Mouse (Mus musculus) layer of hippocampus, adult 9-11 months (tissue): ENCODE measurements around the gene Hmga2.

ENCODE experiments used
- DNase-seq: peaks from one replicate; pipeline ENCODE4 v3.0.0; 2022

The Hmga2 gene

GRCm38 (mm10) chr10:120475601-120476515 lies at the start of gene Hmga2:
Hmga2 (minus strand) TSS chr10:120476469.
- no peak for DNase-seq

DNA sequence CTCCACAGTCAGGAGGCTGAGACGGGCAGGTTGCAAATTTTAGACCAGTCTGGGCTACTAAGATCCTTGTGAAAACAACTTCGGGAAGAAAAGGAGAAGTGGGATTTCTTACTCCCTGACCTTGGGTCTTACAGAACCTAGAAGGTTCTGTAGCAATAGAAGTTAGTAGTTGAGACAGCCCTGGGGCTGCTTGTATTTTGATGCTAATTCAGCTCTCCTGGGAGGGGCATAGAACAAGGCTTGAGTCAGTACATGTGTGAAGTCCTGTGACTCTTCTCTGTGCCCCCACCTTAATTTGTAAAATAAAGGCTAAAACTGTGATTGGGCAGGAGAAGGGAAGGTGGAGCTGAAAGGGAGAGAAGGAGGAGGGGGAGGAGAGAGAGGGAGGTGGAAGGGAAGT lies 46.7 kb upstream of the Hmga2 start:
- no peak for DNase-seq

DNA sequence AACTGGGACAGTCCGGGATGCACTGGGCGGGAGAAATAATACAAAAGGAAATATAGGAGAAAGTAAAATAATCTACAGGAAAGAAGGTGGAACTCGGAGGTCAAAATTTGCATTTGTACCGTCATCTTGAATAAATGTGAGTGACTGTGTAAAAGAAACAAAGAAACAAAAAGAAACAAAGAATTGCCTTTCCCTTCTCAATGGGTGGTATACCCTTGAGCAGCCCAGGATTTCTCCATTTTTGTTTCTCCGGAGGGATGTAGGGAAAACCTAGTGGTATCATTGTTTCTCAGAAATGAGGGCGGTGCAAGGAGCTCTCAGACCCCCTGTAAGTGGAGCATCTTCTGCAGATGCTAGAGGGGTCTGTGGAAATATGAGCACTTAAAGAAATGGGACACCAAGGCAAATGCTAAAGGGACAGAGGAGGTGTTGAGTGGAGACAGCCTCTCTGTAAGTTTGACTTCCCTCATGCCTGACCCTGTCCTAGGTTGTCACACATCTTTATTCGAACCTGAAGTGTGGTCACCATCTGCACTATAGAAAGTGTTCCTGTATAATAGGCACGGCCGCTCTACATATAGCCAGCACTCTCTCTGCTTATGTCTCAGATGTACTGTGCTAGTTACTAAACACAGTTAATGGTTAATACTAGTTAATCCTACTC lies 45.8 kb upstream of the Hmga2 start:
- no peak for DNase-seq

DNA sequence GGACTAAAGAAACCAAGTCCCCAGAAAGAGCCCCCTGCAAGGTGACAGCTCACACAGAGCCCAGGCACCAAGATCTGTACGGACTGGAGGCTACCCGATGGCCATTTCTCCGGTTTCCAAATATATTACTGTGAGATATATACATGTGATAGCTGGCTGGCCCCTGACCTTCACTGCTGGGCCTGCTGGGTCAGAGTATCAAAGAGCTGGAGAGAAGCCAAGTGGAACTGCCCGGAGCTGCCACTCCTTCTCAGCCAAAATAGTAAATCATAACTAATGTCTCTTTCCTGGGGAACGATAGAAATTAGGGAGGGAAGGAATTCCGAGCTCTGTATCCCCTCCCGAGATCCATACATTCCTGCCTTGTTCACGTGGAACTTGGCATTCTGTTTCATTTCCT lies 40.0 kb upstream of the Hmga2 start:
- DNase-seq = no peak

DNA sequence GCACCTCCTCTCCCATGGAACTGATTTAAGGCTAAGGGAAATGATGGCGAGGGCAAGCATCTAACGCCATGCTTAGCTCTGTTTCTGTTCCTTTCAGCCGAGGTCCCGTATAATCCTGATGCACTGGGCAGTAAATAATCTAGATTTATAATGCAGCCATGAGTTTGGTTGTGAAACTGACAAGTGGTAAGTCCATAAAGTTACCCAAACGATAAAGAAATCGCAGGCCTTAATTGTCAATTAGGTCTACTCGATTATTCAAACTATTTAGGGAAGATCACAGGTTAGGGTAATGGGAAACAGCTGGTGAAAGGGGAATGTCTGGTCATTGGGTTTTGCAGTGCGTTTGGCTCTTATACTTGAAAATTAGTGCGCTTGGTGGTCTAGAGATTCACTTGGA lies 37.5 kb upstream of the Hmga2 start:
- DNase-seq = no peak

- DNase-seq = no peak
Observed at GRCm38 (mm10) chr10:120512946-120513345, 36.7 kb upstream of the Hmga2 start.

DNA sequence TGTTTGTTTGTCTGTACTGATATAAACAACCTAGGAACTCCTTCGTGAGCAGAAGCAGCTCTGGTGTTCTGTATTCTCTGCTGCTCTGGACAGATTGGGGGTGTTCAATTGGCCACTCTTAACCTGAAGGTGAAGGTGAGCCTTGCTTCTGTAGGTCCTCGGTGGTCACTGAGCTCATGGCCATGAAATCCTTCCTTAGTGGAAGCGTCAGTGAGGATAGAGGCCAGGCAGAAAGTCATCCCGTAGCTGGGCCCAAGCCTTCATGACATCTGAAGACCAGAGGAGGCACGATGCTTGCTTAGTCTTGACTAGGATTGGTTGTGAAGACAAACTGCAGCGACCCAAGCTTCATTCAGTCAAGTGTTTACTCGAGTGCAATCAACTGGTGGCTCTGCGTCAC lies 35.9 kb upstream of the Hmga2 start:
- no peak for DNase-seq

GRCm38 (mm10) chr10:120503959-120504358 lies 27.7 kb upstream of the Hmga2 start:
- DNase-seq = no peak

DNA sequence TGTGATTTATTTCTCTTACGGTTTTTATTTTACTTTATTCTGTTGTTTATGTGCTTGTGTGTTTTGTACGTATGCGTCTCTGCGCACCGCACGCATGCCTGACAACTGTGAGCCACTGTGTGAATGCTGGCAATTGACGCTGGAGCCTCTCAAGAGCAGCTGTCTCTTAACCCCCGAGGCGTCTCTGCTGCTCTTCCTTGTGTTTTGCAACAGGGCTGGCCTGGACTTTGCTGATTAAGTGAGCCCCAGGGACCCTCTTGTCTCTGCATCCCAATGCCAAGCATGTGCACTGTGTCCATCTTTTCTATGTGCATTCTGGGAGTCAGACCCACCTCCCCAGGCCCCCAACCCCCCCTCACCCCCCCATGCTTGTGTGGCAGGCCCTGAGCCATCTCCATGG lies 24.5 kb upstream of the Hmga2 start:
- DNase-seq = no peak

- no peak for DNase-seq
Observed at GRCm38 (mm10) chr10:120498086-120498485, 21.8 kb upstream of the Hmga2 start.

DNA sequence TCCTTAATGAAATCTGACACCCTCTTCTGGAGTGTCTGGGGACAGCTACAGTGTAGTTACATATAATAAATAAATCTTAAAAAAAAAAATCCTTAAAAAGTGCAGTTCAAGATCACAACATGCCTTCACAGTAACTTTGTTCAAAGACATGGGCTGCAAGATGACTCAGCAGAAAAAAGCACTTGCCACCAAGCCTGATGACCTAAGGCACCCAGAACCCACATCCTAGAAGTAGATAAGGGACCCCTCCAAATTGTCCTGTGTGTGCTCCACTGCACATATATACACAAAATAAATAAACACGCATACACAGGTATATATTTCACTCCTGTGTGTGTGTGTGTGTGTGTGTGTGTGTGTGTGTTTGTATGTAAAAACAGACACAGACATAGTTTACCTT lies 18.4 kb upstream of the Hmga2 start:
- DNase-seq = no peak

GRCm38 (mm10) chr10:120491477-120491876 lies 15.2 kb upstream of the Hmga2 start:
- no peak for DNase-seq

- no peak for DNase-seq
Observed at GRCm38 (mm10) chr10:120489611-120490010, 13.3 kb upstream of the Hmga2 start.

GRCm38 (mm10) chr10:120488526-120488925 lies 12.3 kb upstream of the Hmga2 start:
- DNase-seq = no peak

- no peak for DNase-seq
Observed at GRCm38 (mm10) chr10:120487881-120488280, 11.6 kb upstream of the Hmga2 start.

DNA sequence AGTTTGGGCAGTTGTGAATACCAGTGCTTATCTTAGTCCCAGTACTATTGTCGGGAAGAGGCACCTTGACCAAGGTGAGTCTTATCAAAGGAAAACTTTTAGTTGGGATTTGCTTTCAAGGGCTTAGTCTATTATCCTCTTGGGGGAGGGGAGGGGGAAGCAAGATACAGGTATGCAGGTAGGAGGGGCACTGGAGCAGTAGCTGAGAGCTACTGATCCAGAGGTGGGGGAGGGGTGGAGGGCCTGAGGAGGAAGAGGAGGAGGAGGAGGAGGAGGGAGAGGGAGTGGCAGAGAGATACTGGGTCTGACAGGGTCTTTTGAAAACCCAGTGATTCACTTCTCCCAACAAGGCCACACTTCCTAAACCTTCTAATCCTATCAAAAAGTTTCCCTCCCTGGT lies 9.2 kb upstream of the Hmga2 start:
- DNase-seq = no peak

GRCm38 (mm10) chr10:120484144-120484543 lies 7.9 kb upstream of the Hmga2 start:
- no peak for DNase-seq

DNA sequence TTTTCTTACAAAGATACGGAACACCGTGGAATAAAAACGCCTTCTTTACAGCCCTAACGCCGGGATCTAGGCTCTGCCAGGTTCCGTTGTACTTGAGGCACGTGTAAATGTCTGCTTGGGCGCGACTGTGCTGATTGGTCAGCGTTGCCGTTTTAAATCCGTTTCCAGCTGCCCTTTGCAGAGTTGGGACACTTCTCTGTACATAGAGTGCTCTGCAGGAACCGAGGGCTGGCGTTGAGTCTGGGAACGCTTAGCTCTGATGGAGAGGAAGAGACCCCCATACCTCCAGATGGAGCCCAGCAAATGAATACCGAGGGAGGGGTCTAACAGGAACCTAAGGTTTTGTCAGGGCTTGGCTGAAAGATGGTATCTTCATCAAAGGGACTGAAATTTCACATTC lies 1.9 kb upstream of the Hmga2 start:
- no peak for DNase-seq

- DNase-seq = no peak
Observed at GRCm38 (mm10) chr10:120477501-120477900, 1.2 kb upstream of the Hmga2 start.

DNA sequence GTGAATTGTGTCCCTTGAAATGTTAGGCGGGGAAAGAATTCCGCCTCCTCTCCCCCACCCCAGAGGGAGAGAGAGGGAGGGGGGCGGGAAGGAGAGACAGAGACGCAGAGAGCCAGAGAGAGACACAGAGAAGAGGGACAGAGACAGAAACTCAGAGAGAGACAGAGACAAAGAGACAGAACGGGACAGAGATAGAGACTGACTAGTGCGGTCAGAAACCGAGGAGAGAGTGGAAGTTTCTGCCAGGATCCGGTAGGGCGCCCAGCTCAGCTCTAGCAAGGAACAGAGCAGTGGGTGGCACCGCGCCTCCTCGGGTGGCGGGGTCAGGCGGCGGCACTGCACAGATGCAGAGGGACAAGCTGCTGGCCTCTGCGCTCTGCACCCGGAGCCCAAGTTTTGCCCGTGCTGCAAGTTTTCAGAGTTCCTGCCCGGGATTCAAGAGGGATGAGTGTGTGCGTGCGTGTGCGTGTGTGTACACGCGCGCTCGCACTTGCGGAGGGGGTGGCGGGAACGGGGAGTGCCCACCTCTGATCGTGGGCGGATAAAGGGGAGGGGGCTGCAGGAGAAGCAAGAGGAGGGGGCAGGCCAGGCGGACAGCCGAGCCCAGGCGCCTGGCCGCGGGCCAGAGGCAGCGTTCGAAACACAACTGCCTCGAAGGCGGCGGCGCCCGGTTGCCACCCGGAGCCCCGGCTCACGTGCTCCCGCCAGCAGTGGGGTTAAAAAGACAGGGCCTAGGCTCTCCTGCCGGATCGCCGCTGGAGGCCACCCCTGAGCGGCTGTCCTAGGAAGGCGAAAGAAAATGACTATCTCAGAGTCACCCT lies 457 bp upstream of the Hmga2 start:
- no peak for DNase-seq

DNA sequence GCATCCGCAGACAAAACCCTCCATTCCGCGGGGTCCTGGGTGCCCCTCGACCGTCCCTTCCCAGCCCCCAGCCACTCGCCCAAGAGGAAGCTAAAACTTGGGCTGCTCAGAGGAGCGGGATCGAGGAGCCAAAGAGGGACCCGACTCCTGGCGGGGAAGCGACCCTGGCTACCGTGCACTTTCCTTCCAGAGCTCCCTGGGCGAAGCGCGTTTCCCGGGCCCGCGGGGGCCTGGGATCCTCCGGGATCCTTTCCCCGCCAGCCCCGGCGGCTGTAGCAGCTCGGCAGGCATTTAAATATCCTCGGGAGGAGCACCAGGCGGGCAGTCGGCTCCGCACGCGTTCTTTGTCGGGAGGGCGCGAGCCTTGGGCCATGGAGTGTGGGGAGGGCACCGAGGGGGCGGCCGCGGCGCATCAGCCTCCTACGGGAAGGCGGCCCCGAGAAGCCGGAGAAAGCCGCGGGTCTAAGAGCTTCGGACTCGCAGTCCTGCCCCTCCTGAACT lies 1.2 kb downstream of the Hmga2 start:
- DNase-seq = no peak

- DNase-seq = no peak
Observed at GRCm38 (mm10) chr10:120474301-120474700, 2.0 kb downstream of the Hmga2 start.

DNA sequence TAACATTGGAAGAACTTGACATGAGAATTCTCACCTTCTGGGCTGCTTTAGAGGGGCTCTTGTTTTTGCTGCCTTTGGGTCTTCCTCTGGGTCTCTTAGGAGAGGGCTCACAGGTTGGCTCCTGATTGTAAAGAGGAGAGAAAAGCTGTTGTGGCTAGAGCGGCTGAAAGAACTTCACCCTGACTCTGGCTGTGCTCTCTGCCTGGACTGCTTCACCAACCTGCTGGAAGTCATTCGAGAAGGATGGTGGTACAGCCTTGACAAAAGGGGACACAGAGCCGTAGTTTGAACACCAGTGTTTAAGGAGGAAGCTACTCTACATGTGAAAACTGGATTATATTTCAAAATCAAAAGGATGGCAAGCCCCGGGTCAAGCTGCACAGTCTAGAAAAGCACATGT lies 3.1 kb downstream of the Hmga2 start:
- DNase-seq = no peak
